Mouse (Mus musculus): ENCODE results near the gene Cabin1. TPM values are rescaled to one million over a fixed set of nuclear protein-coding genes. Genes with fewer than 3 reads are reported as not detected.

Cabin1 gene
- polyA plus RNA-seq, 1 experiment, result 24.0 TPM

GRCm38 (mm10) chr10:75706632-75707216, 57.4 kb downstream of the Cabin1 start:
- TF ChIP-seq MYOD1 (IDR thresholded peaks at IDR 0.05; ENCODE audit: control insufficient read depth in 1 of 3, insufficient read length in 2 of 3, low read depth in 2 of 3), result peak in 2 of 3 experiments; percentile 2 to 46
- TF ChIP-seq MYOG (IDR thresholded peaks at IDR 0.05; ENCODE audit: control insufficient read depth in 1 of 3, insufficient read depth in 1 of 3, insufficient read length in 2 of 3, low read depth in 2 of 3), result peak in 2 of 3 experiments; percentile 33 to 48
- no peak for TF ChIP-seq SRF (IDR thresholded peaks at IDR 0.05; ENCODE audit: control insufficient read depth, insufficient read length, low read depth)
- H3K36me3 ChIP-seq (ENCODE audit: control insufficient read depth, insufficient read depth), result peaks cover 8% of the 10 kb centered on the region

DNA sequence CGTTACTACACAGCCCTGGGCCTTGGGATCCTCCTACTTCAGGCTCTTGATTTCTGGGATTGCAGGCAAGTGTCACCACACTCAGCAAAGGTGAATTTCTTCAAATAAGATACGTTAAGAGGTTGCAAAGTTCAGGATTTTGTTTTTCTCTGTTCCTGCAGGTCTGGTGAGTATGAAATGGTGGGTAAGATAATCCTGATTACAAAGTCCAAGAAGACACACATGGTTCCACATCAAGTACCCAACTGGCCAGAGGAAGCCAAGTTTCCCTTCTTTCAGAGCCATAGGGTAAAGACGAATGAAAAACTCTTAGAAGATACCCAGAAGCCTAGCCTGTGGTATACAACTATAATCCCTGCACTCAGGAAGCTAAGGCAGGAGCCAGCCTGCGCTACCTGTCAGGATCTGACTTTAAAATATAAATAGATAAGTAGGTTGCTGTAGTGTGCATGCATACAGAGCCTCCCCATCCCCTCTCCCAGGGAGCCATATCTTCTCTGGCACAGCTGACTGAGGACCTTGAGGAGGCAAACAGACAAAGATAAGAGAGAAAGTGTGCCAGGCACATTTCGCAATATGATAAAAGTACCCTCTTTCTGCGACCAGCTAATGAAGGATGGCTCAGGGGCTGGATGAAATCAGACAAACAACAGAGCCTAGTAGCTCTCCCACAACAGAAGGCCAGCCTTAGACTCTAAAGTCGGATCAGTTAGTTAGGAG, 58.3 kb downstream of the Cabin1 start:
- TF ChIP-seq REST (IDR thresholded peaks at IDR 0.05; ENCODE audit: insufficient read depth, insufficient read length) (no peak), TCF12 (IDR thresholded peaks at IDR 0.05; ENCODE audit: insufficient read depth, poor library complexity, severe bottlenecking) (no peak), MYOD1 (IDR thresholded peaks at IDR 0.05; ENCODE audit: control insufficient read depth in 1 of 3, insufficient read length in 2 of 3, low read depth in 2 of 3) (no peak), CEBPB (IDR thresholded peaks at IDR 0.05; ENCODE audit: insufficient read depth, poor library complexity, severe bottlenecking) (peak; percentile 31; the same call in 1 of the 2 replicates), MYOG (IDR thresholded peaks at IDR 0.05; ENCODE audit: control insufficient read depth in 1 of 3, insufficient read depth in 1 of 3, insufficient read length in 2 of 3, low read depth in 2 of 3) (no peak), MAX (IDR thresholded peaks at IDR 0.05; ENCODE audit: low read depth) (no peak), POLR2AphosphoS2 (IDR thresholded peaks at IDR 0.05; ENCODE audit: insufficient read length, low read depth) (no peak), E2F4 (IDR thresholded peaks at IDR 0.05; ENCODE audit: insufficient read depth) (no peak)
- Histone ChIP-seq H3ac (ENCODE audit: control insufficient read depth, insufficient read length) (no peak overlapping the region), H3K4me3 (no peak overlapping the region), H3K79me2 (ENCODE audit: control insufficient read depth, insufficient read depth) (no peaks in the 10 kb centered on the region), H3K27me3 (ENCODE audit: control insufficient read depth, insufficient read depth, insufficient read length) (no peaks in the 10 kb centered on the region), H3K36me3 (ENCODE audit: control insufficient read depth, insufficient read depth) (peaks cover 4% of the 10 kb centered on the region), H3K4me2 (ENCODE audit: low read depth) (no peak overlapping the region)

More at GRCm38 (mm10) chr10:75706632-75707216, 57.4 kb downstream of the Cabin1 start:
- no peak overlapping the region for H3K4me2 ChIP-seq (ENCODE audit: low read depth)
- H3K4me3 ChIP-seq, result no peak overlapping the region
- no peaks in the 10 kb centered on the region for H3K79me2 ChIP-seq (ENCODE audit: control insufficient read depth, insufficient read depth)
- H3K27me3 ChIP-seq (ENCODE audit: control insufficient read depth, insufficient read depth, insufficient read length), result no peaks in the 10 kb centered on the region
- H3ac ChIP-seq (ENCODE audit: control insufficient read depth, insufficient read length), result no peak overlapping the region

DNA sequence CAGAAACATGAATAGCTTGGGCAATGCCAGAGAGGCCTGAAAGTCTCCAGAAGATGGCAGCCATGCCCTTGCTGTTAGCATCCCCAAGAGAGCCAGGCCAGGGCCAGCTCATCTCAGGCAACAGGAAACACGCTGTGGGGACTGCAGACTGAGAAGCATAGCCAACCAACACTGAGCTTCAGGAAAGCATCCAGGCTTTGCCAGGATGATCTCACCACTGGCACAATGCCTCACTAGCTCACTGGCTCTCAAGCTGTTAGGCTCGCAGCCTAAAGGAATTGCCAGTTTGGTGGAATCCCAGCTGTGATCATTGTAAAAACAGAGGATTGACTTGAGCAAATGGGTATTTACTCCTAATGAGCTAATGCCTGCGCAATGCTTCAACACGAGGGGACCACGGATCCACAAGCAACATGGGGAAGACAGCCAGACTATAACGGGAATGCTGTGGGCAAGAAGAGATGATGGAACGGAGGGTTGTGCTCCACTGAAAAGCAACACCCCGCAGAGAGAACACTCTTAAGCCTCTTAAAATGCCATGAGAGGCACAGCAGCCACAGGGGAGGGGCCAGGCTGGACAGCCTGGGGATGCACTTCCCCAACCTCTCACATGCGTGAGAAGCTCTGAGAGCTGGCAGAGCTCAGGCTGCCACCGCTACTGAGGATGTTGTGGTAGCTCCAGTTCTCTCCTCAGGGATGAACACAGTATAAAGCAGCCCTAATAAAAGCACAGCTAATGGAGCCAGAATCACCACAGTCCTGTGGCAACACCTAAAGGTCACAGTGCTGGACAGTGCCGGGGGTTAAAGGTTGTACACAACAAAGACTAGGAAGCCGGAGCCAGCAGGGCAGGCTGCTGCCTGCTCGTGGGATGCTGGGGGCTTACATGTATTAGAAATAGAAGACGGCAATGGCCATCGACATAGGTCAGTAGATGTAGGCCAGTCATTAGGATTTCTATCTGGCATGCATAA, 59.6 kb downstream of the Cabin1 start:
- Histone ChIP-seq H3K27me3 (ENCODE audit: control insufficient read depth, insufficient read depth, insufficient read length) (no peaks in the 10 kb centered on the region), H3K4me2 (ENCODE audit: low read depth) (peak overlapping the region; percentile 54), H3K79me2 (ENCODE audit: control insufficient read depth, insufficient read depth) (no peaks in the 10 kb centered on the region), H3K36me3 (ENCODE audit: control insufficient read depth, insufficient read depth) (peaks cover 4% of the 10 kb centered on the region), H3K4me3 (no peak overlapping the region), H3ac (ENCODE audit: control insufficient read depth, insufficient read length) (no peak overlapping the region)
- peak; percentile 14 for TF ChIP-seq POLR2A (IDR thresholded peaks at IDR 0.05; ENCODE audit: insufficient read length, low read depth)
- no peak for TF ChIP-seq SRF (IDR thresholded peaks at IDR 0.05; ENCODE audit: control insufficient read depth, insufficient read length, low read depth)
- no peak for TF ChIP-seq MAX (IDR thresholded peaks at IDR 0.05; ENCODE audit: low read depth)
- no peak for TF ChIP-seq TCF3 (IDR thresholded peaks at IDR 0.05; ENCODE audit: insufficient read length, low read depth)
- TF ChIP-seq MYOG (IDR thresholded peaks at IDR 0.05; ENCODE audit: control insufficient read depth in 1 of 3, insufficient read depth in 1 of 3, insufficient read length in 2 of 3, low read depth in 2 of 3), result peak in 1 of 3 experiments; percentile 21
- TF ChIP-seq MYOD1 (IDR thresholded peaks at IDR 0.05; ENCODE audit: control insufficient read depth in 1 of 3, insufficient read length in 2 of 3, low read depth in 2 of 3), result peak; percentile 14 to 61 (median 44)
- TF ChIP-seq REST (IDR thresholded peaks at IDR 0.05; ENCODE audit: insufficient read depth, insufficient read length), result no peak
- no peak for TF ChIP-seq CEBPB (IDR thresholded peaks at IDR 0.05; ENCODE audit: insufficient read depth, poor library complexity, severe bottlenecking)
- no peak for TF ChIP-seq TCF12 (IDR thresholded peaks at IDR 0.05; ENCODE audit: insufficient read depth, poor library complexity, severe bottlenecking)
- no peak for TF ChIP-seq E2F4 (IDR thresholded peaks at IDR 0.05; ENCODE audit: insufficient read depth)
- peak; percentile 31 for TF ChIP-seq POLR2AphosphoS2 (IDR thresholded peaks at IDR 0.05; ENCODE audit: insufficient read length, low read depth)
- TF ChIP-seq USF1 (IDR thresholded peaks at IDR 0.05; ENCODE audit: low read depth), result no peak

DNA sequence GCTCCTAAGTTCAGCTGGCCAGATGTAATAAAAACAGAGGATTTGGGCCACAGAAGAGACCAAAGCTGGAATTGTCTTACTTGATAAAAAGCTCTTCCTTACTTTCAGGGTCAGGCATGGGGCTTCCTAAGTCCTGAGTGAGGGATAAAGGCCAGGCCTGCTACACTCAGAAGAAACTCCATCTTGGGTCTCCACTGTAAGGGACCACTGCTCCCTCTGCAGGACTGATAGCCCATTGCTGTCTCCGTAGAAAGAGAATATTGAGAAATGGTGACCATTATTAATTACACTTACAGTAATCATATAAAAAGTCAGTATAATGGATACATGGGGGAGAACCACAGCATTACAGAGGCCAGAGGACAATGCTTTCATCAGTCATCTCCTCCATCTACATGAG, 60.6 kb downstream of the Cabin1 start:
- no peaks in the 10 kb centered on the region for H3K79me2 ChIP-seq (ENCODE audit: control insufficient read depth, insufficient read depth)
- peaks cover 4% of the 10 kb centered on the region for H3K36me3 ChIP-seq (ENCODE audit: control insufficient read depth, insufficient read depth)
- H3K4me3 ChIP-seq, result no peak overlapping the region
- H3K27me3 ChIP-seq (ENCODE audit: control insufficient read depth, insufficient read depth, insufficient read length), result no peaks in the 10 kb centered on the region
- no peak overlapping the region for H3ac ChIP-seq (ENCODE audit: control insufficient read depth, insufficient read length)
- no peak for TF ChIP-seq POLR2AphosphoS2 (IDR thresholded peaks at IDR 0.05; ENCODE audit: insufficient read length, low read depth)
- no peak for TF ChIP-seq TCF3 (IDR thresholded peaks at IDR 0.05; ENCODE audit: insufficient read length, low read depth)
- no peak for TF ChIP-seq POLR2A (IDR thresholded peaks at IDR 0.05; ENCODE audit: insufficient read length, low read depth)
- peak overlapping the region; percentile 3 for H3K4me2 ChIP-seq (ENCODE audit: low read depth)
